Mouse (Mus musculus): ENCODE measurements at regions not wholly inside any gene's neighbourhood (a gene's known extent, or its start where the extent isn't known, plus 50 kb on each side); places are given as distances from the start of the nearest gene placed in this dataset.

- H3K4me1 ChIP-seq (ENCODE audit: control insufficient read depth, insufficient read depth, low read length), result peaks cover 2% of the 10 kb centered on the region
- no peak overlapping the region for H3K27ac ChIP-seq (ENCODE audit: insufficient read depth, low read depth, low read length)
- no peak for TF ChIP-seq CTCF (IDR thresholded peaks at IDR 0.05; ENCODE audit: low read depth, low read length)
- no peak overlapping the region for H3K4me3 ChIP-seq (ENCODE audit: insufficient read depth, low read length)
These were observed 143.2 kb upstream of the Irf2bp2 start for GRCm38 (mm10) chr8:126737032-126737431.

DNA sequence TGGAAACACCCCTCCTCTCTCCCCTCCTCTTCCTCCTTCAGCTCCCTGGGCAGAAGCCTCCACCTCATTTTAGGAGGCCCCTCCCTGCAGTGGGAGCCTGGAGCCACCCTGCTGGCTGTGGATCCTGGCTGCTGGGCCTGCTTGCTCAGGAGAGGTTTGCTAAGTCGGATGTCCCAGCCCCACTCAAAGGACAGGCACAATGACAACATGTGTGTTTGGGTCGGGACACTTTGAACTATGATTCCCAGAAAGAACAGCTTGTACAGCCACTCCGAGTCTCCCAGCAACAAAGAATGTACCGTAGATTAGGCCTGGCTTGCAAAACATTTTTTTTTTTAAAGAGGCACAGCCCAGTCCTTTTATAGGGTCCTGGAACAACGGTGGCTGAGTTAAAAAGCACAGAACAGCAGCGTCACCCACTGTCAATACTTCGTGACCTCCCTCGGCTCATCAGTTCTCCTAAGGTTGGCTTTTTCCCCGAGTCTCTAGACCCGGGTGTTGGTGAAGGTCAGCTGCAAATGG lies 142.7 kb upstream of the Irf2bp2 start:
- no peak overlapping the region for H3K27ac ChIP-seq (ENCODE audit: insufficient read depth, low read depth, low read length)
- TF ChIP-seq POLR2A (IDR thresholded peaks at IDR 0.05; ENCODE audit: borderline replicate concordance, low read depth, low read length) (no peak), CTCF (IDR thresholded peaks at IDR 0.05; ENCODE audit: low read depth, low read length) (no peak)

GRCm38 (mm10) chr8:126735488-126736440 lies 142.0 kb upstream of the Irf2bp2 start:
- Histone ChIP-seq H3K27ac (ENCODE audit: insufficient read depth, low read depth, low read length) (no peak overlapping the region), H3K4me3 (ENCODE audit: insufficient read depth, low read length) (no peak overlapping the region), H3K4me1 (ENCODE audit: control insufficient read depth, insufficient read depth, low read length) (peaks cover 2% of the 10 kb centered on the region)
- TF ChIP-seq CTCF (IDR thresholded peaks at IDR 0.05; ENCODE audit: low read depth, low read length), result no peak
- TF ChIP-seq POLR2A (IDR thresholded peaks at IDR 0.05; ENCODE audit: borderline replicate concordance, low read depth, low read length), result no peak

More for the DNA sequence above, 142.7 kb upstream of the Irf2bp2 start:
- H3K4me3 ChIP-seq (ENCODE audit: insufficient read depth, low read length), result no peak overlapping the region
- peaks cover 2% of the 10 kb centered on the region for H3K4me1 ChIP-seq (ENCODE audit: control insufficient read depth, insufficient read depth, low read length)

GRCm38 (mm10) chr8:126734743-126735487 lies 141.1 kb upstream of the Irf2bp2 start:
- no peak overlapping the region for H3K4me3 ChIP-seq (ENCODE audit: insufficient read depth, low read length)
- H3K4me1 ChIP-seq (ENCODE audit: control insufficient read depth, insufficient read depth, low read length), result peaks cover 7% of the 10 kb centered on the region
- no peak overlapping the region for H3K27ac ChIP-seq (ENCODE audit: insufficient read depth, low read depth, low read length)
- TF ChIP-seq CTCF (IDR thresholded peaks at IDR 0.05; ENCODE audit: low read depth, low read length) (no peak), POLR2A (IDR thresholded peaks at IDR 0.05; ENCODE audit: borderline replicate concordance, low read depth, low read length) (no peak)

DNA sequence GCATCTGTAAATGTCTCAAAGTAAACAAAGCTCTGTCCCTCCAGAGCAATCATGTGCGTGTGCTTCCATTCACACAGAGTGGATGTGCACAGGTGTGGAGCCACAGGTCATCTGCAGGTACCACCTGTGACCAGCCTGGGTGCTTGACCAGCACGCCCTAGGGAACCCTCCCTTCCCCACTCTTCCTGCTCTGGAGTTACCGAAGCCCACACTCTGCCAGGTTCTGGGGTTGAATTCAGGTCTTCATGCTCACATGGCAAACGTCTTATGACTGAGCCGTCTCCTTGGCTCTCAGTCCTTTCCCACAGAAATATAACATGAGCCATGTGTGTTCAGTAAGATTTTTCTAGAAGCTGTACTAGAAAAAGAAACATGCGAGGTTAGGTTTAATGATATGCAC lies 140.0 kb upstream of the Irf2bp2 start:
- TF ChIP-seq POLR2A (IDR thresholded peaks at IDR 0.05; ENCODE audit: borderline replicate concordance, low read depth, low read length) (no peak), CTCF (IDR thresholded peaks at IDR 0.05; ENCODE audit: low read depth, low read length) (no peak)
- H3K4me1 ChIP-seq (ENCODE audit: control insufficient read depth, insufficient read depth, low read length), result peaks cover 7% of the 10 kb centered on the region

DNA sequence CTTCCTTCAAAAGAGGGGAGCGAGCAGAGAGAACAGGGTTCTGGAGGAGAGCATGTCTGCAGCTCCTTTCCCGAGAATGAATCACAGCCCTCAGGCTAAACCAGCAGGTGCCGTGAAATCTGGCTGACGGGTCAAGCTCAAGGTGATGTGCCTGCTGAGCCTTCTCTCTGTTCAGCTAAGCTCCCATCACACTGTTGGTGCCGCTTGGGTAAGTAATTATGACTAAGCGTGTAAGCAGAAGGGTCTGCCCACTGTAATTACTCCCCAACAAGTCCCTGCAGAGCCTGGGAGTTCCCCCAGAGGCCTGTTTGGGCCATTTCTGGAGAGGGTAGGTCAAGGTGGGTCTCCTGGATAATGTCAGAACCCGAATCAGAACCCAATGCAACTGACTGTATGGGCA lies 139.5 kb upstream of the Irf2bp2 start:
- Histone ChIP-seq H3K4me1 (ENCODE audit: control insufficient read depth, insufficient read depth, low read length) (peaks cover 7% of the 10 kb centered on the region), H3K4me3 (ENCODE audit: insufficient read depth, low read length) (no peak overlapping the region), H3K27ac (ENCODE audit: insufficient read depth, low read depth, low read length) (no peak overlapping the region)
- TF ChIP-seq CTCF (IDR thresholded peaks at IDR 0.05; ENCODE audit: low read depth, low read length) (no peak), POLR2A (IDR thresholded peaks at IDR 0.05; ENCODE audit: borderline replicate concordance, low read depth, low read length) (no peak)

More for the DNA sequence above, 140.0 kb upstream of the Irf2bp2 start:
- H3K4me3 ChIP-seq (ENCODE audit: insufficient read depth, low read length), result no peak overlapping the region
- no peak overlapping the region for H3K27ac ChIP-seq (ENCODE audit: insufficient read depth, low read depth, low read length)

DNA sequence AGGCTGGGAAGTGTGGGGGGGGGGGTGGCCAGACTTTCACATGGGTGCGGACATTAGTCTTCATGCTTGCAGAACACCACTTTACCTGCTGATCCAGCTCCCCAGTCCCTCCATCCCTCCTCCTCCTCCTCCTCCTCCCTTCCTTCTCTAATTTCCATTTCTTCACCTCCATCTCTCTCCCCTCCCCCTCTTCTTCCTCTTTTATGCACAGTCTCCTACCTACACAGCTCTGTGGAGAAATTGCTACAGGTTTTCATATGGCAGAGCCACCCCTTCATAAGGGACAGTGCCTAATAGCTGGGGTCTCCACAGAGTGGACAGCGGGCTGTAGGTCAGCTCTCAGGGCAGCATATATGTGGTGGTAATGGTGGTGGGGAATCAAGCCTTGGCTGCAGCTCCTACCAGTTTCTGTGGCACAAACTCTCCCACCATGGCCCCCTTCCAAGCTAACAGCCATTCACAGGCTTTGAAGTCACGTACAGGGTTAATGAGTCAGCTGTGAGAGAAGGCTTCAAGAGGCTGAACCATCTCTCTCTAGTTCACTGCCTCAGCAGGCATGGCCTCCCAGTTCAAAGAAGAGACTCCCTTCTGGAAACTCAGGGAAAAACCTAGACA lies 136.3 kb upstream of the Irf2bp2 start:
- H3K4me3 ChIP-seq (ENCODE audit: insufficient read depth, low read length), result no peak overlapping the region
- peaks cover 7% of the 10 kb centered on the region for H3K4me1 ChIP-seq (ENCODE audit: control insufficient read depth, insufficient read depth, low read length)
- no peak for TF ChIP-seq CTCF (IDR thresholded peaks at IDR 0.05; ENCODE audit: low read depth, low read length)
- TF ChIP-seq POLR2A (IDR thresholded peaks at IDR 0.05; ENCODE audit: borderline replicate concordance, low read depth, low read length), result no peak
- H3K27ac ChIP-seq (ENCODE audit: insufficient read depth, low read depth, low read length), result no peak overlapping the region

GRCm38 (mm10) chr8:126728987-126729632 lies 135.3 kb upstream of the Irf2bp2 start:
- Histone ChIP-seq H3K4me3 (ENCODE audit: insufficient read depth, low read length) (no peak overlapping the region), H3K27ac (ENCODE audit: insufficient read depth, low read depth, low read length) (no peak overlapping the region), H3K4me1 (ENCODE audit: control insufficient read depth, insufficient read depth, low read length) (peaks cover 7% of the 10 kb centered on the region)
- TF ChIP-seq CTCF (IDR thresholded peaks at IDR 0.05; ENCODE audit: low read depth, low read length) (no peak), POLR2A (IDR thresholded peaks at IDR 0.05; ENCODE audit: borderline replicate concordance, low read depth, low read length) (no peak)

DNA sequence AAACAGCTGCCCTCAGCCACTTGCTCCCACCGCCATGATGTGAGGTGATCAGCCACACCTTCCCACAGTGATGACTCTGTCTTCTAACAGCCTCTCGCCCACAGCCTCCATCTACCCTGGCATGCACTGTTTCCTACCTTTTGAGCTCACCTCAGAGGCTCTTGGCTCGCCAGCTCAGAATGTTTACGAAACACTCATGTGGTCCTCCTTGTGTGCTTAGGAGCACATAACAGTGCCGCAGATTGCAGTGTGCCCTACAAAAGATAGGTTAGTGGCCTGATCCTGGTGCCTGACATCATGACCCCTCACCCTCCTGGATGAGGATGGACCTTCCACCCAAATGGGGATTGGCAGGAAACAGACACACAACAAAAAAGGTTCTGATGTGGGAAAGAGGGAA lies 134.3 kb upstream of the Irf2bp2 start:
- no peak for TF ChIP-seq POLR2A (IDR thresholded peaks at IDR 0.05; ENCODE audit: borderline replicate concordance, low read depth, low read length)
- TF ChIP-seq CTCF (IDR thresholded peaks at IDR 0.05; ENCODE audit: low read depth, low read length), result no peak
- peaks cover 7% of the 10 kb centered on the region for H3K4me1 ChIP-seq (ENCODE audit: control insufficient read depth, insufficient read depth, low read length)

More for the DNA sequence above, 134.3 kb upstream of the Irf2bp2 start:
- H3K4me3 ChIP-seq (ENCODE audit: insufficient read depth, low read length), result no peak overlapping the region
- H3K27ac ChIP-seq (ENCODE audit: insufficient read depth, low read depth, low read length), result no peak overlapping the region

Data from bone marrow macrophage, adult 2 months (primary cell).